Mouse (Mus musculus) 3134 (cell line): ENCODE results near the gene Gm47429.
"Not testable (repeated sequence)": the region's sequence is repeated elsewhere in the genome, so short reads cannot be mapped to it uniquely, and the experiment has no call there.

Source experiments
- DNase-seq: peaks from one replicate; pipeline ENCODE4 v3.0.0-alpha.2; 2011; ENCODE audit warnings: low spot score; ENCODE audit not compliant: insufficient read length; ENCODE audit errors: extremely low read depth

The Gm47429 gene

GRCm38 (mm10) chr13:50443812-50444211 is at the start of gene Gm47429:
Gene Gm47429 (minus strand): TSS chr13:50443912.
- DNase-seq = no peak

GRCm38 (mm10) chr13:50488510-50488909 is 44.8 kb upstream of the Gm47429 start:
- not testable (repeated sequence) for DNase-seq

GRCm38 (mm10) chr13:50467007-50467406 is 23.3 kb upstream of the Gm47429 start, which contains the start of gene Nutm2:
Gene Nutm2 (plus strand): TSS chr13:50467307.
- DNase-seq = no peak

GRCm38 (mm10) chr13:50464621-50465562 is 21.2 kb upstream of the Gm47429 start:
- DNase-seq = no peak

- DNase-seq = not testable (repeated sequence)
Measured at GRCm38 (mm10) chr13:50460433-50460832, 16.7 kb upstream of the Gm47429 start.

- DNase-seq = no peak
Measured at GRCm38 (mm10) chr13:50453426-50453825, 9.7 kb upstream of the Gm47429 start.

- not testable (repeated sequence) for DNase-seq
Measured at GRCm38 (mm10) chr13:50452266-50452665, 8.6 kb upstream of the Gm47429 start.

GRCm38 (mm10) chr13:50445261-50445660 is 1.5 kb upstream of the Gm47429 start:
- no peak for DNase-seq

GRCm38 (mm10) chr13:50426686-50427085 is 17.0 kb downstream of the Gm47429 start:
- DNase-seq = no peak

- no peak for DNase-seq
Measured at GRCm38 (mm10) chr13:50424517-50424916, 19.2 kb downstream of the Gm47429 start.

- no peak for DNase-seq
Measured at GRCm38 (mm10) chr13:50423625-50424209, 20.0 kb downstream of the Gm47429 start.

- DNase-seq = no peak
Measured at GRCm38 (mm10) chr13:50418421-50418820, 25.3 kb downstream of the Gm47429 start.

- DNase-seq = peak; percentile 84
Measured at GRCm38 (mm10) chr13:50417389-50418183, 26.1 kb downstream of the Gm47429 start, which contains the start of gene Fbxw17. Gene Fbxw17 (plus strand): TSS chr13:50417864.
